Mouse (Mus musculus) right cerebral cortex, postnatal 25 days (tissue): ENCODE measurements at regions not wholly inside any gene's neighbourhood (a gene's known extent, or its start where the extent isn't known, plus 50 kb on each side); places are given as distances from the start of the nearest gene placed in this dataset.
"Not testable (repeated sequence)": the region's sequence is repeated elsewhere in the genome, so short reads cannot be mapped to it uniquely, and the experiment has no call there.

ENCODE experiments used
- DNase-seq: peaks from one replicate; pipeline ENCODE4 v3.0.0; 2022

DNA sequence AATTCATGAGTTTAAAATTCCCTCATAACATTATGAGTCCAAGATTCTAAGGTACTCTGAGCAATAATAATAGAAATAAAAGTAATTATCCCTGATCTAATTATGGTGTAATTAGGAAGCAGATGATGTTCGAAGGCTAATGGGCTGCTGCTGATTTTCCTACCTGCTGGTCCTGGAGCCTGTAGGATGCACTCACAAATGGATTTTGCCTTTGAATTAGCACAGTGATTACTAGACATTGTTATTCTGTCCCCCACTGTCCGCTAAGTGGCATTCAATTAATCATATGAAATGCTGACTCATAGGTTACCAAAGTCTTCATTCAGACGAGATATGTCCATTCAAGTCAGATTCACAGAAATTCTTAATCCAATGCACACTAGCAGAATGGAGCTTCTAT, 246.0 kb upstream of the Klf6 start:
- DNase-seq: no peak

DNA sequence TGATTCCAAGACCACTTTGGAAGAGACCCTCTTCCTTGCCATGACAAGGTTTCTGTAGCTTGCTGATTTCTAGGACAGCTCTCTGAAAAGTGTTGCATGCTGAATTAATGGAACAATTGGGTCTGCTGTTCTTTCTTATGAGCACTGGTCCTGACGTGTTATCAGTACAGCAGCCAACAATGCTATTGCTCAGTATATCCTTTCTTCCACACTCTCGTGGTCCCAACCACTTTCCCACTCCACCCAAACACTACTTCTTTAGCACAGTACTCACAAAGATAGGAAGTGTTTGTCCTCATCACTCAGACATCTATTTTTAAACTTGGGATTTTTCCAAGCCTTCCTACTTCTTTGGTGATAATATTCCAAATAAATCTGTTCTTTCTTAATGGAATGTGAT, 233.2 kb upstream of the Klf6 start:
- DNase-seq: no peak

DNA sequence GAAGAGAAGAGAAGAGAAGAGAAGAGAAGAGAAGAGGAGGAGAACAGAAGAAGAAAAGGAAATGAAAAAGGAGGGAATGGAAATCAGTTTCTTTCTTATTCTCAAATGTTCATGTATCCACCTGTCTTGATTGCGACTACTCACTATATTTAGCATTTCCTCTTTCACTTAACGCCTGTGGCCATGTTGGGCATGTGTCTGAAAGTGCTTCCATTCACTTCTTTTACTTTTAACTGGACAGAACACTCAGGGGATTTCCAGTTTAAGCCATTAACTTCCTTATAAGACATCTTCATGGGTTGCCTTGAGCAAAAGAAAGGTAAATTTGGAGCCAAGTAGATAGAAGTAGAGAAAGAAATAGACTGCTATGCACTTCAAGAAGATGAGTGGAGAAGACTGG, 226.3 kb upstream of the Klf6 start:
- no peak for DNase-seq

DNA sequence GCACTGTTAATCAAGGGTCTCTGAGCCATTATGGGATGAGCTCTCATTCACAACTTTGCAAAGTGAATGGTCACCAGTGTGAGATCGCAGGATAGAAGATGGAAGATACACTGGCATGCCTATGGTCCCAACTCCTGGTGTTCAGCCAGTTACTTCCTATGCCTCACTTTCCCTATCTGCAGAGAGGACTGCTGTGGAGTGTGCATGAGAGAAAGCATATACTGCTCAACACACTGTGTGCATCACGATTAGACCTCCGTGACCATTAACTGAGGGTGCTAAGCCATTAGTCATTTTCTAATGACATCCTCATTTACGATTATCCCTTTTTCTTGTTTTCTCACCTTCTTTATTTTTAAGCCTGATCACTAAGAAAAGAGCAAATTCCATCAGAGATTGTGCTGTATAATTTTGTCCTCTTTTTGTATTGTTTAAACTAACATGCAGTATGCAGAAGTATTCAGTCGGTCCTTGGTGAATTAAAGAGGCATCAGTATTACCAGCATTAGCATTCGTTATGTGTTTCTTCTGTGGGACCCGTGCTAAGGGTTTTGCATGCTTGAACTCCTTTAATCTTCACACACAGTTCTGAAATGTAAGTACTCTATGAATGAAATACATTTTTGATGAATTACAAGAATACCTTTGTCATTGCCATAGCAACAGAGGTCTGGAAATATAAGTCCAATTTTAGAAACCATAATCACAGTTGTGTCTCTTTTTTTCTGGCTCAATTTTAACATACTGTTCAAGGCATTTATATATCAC, 219.4 kb upstream of the Klf6 start:
- no peak for DNase-seq

DNA sequence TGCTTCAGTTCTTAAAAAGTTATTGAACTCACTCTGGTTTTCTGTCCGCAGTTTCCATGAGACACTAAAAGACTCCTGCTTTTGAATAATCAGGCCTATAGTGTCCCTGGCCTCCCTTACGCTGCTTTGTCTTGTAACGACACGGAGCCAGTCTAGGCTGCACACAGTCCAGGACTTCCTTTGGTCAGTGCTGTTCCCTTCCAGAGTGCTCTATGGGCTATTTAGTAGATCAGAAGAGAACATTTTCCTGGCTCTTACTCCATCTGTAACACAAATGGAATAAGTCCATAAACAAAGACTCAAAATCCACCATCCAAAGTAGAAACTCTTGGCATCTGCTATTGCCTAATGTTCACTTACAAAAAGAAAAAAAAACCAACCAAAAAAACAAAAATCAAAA, 213.0 kb upstream of the Klf6 start:
- no peak for DNase-seq

DNA sequence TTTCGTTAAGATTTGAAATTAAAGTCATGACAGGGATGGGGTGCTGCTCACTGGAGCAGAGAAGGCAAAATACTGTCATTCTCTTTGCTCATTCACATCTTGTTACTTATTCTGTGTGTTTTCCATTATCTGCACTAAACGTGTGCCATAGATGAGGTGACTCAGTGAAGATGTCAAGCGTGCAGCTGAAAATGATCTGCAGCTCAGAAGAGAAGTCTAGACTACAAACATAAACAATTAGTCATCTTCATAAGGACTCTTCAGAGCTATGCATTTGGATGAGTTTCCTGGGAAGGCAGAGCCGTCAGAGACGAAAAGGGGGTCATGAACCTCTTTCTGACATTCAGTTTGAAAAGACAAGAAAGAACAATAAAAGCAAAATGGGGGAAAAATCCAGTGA, 203.7 kb upstream of the Klf6 start:
- DNase-seq: no peak

DNA sequence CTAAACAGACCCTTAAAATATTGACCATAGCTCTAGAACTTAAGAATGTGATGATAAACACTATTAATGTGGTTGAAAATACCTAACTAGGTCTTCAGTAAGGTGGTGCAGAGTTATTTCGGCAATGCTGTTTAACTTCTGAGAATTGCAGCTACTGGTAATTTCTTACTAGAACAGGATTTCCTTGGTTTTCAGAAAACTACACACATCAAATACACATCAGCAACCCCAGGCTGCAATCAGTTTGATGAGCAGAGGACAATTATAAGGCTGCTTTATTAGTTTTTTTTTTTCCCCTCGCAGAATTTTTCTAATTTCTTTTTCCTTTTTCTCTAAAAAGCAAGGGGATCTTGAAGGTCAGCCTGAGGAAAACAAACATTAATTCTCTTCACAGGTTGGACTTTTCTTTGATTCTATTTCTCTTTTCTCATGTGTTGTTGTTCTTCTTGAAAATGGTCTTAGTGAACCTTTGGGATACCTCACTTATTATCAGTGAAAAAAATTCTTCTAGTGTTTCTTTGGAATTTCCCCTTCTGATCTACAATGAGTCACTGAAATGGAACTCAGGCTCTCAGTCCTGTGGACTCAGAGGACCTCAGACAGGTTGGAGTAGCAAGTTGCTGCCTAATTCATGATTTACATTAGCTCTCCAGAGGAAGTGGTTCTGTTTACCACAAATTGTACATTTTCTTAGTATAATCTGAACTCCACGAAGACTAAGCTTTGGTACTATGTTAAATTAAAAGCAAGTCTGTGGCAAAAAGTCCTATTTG, 194.9 kb upstream of the Klf6 start:
- DNase-seq: no peak

DNA sequence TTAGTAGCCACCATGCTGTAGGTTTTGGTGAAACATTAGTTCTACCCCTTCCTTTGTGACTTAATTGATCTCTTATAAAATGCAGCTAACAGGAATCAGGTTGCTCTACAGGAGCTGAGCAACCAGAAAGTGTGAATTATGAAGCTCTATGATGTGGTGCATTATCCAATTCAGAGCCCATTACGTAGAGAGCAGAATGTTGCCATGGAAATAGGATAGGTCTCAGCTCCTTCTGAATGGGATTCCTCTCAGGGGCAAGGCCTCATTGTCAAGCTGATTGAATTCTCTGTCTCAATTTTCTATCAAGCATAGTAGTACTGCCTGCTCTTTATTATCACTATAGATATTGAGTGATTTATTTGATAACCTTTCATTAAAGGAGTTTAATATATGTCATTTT, 185.6 kb upstream of the Klf6 start:
- DNase-seq: no peak

DNA sequence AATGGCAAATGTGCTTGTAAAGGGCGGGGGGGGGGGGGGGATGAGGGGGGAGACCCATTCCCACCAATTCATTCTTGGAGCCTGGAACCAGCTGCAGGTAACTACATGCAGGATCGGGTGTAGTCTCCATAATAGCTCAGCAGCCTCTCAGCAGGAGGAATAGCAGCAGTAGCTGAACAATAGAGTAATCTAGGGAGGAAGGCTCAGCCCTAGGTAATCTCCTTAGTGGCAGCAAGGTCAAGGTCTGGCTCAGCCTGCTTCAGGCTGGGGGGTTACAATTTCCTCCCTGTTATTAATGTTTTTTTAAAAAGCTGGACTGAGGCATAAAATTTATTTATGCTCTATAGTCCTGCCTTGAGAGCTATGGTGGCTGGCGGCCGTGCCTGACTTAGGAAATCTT, 171.2 kb upstream of the Klf6 start:
- DNase-seq: no peak

DNA sequence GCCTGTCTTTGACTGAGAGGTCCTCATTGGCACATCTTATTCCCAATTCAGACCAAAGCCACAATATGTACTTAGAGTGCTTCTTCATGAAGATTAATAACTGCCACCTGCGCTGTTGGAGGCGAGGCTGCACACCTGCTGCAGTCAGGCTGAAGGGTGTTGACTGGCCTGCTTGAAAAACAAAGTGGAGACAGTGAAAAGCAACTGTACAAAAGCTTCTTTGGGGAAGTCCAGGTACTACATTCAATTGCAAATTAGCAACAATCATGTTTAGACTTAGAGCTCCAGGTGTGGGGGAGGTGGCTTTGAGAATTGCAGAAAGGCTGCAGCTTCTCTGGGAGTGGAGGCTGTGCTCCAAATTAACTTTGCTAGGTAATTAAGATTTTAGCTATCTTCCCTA, 170.6 kb upstream of the Klf6 start:
- not testable (repeated sequence) for DNase-seq

DNA sequence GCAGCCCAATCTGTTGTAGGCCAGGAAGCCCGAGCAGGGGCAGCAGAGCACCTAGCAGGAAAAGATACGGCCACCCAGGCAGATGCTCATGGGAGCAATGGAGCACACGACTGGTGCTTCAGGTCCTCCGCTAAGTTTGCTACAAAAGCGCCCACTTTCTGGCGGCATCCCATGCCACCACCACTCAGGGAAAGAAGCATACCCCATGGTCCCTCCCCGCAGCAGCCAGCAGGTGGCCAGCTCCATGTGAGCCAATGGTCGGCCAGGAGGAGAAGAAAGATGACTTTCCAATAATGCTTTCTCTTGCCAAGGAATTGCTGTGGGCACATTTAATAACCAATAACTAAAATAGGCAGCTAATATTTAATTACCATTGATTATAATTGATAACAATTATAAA, 166.7 kb upstream of the Klf6 start:
- no peak for DNase-seq

DNA sequence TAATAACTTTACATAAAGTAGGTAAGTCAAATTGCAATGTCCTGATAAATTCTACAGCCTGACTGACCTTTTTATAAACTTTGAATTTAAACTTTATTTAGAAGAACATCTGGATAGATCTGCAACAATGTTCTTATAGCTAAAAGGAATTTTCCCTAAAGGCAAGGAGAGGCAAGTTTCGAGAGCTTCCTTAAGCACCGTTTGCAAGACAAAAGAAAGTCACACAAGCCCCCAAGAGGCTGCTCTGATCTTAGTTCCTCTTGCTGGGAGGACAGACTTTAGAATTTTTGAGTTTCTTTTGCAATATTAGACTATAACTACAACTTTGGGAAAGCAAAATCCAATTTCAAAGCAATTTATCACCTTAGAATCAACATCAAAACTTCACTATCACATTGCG, 165.7 kb upstream of the Klf6 start:
- not testable (repeated sequence) for DNase-seq

DNA sequence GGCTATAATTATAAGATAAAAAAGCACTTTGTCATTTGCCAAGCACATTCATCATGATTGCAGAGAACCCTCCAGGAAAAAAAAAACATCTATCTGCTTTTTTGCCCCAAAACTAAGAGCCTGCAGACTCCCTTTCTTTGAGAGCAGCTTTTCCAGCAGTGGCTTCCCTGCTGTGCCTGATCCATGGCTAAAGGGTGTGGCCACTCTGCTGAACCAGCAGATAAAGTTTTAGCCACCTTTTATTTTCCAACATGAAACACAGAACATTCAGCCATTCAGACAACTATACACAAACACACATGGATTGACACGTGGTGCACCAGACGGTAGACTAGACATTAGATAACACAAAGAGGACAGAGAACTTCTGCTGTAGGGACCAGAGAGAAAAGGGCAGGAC, 164.9 kb upstream of the Klf6 start:
- no peak for DNase-seq

DNA sequence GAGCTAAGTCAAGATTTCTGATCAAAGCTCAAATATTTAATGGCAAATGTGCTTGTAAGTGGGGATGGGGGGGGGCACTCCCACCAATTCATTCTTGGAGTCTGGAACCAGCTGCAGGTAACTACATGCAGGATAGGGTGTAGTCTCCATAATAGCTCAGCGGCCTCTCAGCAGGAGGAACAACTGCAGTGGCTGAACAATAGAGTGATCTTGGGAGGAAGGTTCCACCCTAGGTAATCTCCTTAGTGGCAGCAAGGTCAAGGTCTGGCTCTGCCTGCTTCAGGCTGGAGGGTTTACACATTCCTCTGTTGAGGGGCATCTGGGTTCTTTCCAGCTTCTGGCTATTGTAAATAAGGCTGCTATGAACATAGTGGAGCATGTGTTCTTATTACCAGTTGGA, 164.0 kb upstream of the Klf6 start:
- not testable (repeated sequence) for DNase-seq

DNA sequence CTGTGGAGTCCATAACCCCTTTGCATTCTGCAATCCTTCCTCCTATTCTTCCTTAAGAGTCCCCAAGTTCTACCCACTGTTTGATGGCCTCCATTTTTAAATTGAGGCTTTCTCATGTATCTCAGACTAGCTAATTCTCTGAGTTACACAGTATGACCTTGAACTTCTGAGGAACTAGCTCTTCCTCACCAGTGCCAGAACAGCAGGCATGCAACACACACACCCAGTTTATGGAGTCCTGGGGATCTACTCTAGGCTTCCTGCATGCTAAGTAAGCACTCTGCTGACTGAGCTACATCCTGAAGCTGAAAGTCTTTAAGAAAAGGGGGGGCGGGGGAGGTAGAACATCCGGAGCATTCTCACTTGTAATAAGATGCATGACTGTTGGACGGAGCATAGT, 159.2 kb upstream of the Klf6 start:
- no peak for DNase-seq

DNA sequence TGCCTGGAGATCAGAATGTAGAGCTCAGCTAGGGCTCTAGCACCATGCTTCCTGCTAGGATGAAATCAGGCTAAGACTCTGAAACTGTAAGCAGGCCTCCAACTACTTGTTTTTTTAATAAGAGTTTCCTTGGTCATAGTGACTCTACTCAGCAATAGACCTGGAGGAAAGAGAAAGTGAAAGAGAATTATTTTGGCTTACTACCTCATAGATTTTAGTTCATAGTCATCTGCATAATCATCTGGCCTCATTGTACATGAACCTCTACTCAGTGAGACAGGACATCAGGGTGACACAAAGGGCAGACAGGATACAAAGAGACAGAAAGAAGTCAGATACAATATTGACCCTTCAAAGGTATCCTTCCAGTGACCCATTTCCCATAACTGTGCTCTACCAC, 156.3 kb upstream of the Klf6 start:
- DNase-seq: no peak

DNA sequence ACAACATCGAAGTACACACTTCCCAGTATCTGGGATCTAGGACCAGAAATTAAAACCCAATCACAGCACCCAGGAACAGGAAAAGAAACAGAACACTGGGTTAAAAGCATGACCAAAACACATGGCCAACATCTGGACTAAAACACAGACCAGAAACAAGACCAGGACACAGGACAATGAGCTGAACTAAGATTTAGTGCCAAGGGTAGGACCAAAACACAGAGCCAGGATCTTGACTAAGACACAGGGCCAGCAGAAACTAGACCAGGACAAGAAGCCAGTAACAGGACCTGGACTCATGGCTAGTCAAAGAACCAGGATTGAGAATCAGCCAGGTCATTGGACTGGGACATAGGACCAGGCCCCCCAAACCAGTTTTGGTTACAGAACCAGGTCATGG, 149.6 kb upstream of the Klf6 start:
- DNase-seq: no peak

DNA sequence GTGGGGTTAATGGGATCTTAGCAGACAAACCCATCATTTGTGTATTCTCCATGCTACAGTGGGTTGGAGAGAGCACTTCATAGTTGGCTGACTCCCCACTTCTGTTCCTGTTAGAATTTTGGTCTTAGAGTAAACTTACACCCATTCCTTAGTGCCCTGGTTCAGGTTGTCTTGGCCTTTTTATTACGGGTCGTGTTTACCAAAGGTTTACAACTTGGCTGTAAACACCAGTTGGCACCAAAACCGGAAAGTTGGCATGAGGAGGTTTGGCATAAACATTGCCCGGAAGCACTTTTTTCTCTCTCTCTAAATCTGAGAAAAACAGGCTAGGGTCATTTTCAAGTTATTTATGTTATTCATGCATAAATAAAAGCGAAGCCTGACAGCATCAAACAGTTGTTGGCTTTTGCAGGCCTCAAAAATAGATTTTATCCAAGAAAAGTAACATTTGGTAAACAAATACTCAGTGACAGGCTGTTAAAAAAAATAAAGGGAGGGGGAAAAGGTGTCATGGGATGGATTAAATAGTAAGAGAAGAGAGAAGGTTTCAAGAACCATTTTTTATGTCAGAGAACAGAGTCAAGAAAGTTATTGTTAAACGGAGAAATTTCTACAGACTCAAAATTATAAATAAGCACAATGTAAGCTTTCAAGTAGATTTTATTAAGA, 148.0 kb upstream of the Klf6 start:
- DNase-seq: no peak

DNA sequence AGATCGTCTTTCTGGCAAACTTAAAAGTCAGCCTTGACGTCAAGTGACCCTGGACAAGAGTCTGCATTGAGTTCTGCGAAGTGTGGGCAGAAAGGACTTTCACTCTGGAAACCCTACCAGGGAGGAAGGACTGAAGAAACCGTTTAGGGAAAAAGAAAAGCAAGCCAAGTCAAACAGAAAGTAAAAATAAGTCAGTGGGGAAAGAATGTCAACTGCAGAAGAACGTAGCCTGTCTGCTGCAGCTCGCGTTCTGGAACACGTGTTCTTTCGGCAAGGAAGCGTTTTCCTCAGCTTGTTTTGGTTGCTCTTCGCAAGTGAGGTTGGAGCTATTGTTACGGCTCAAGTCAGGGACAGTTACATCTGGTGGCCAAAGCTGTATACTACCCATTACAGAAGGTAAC, 147.1 kb upstream of the Klf6 start:
- DNase-seq: no peak

DNA sequence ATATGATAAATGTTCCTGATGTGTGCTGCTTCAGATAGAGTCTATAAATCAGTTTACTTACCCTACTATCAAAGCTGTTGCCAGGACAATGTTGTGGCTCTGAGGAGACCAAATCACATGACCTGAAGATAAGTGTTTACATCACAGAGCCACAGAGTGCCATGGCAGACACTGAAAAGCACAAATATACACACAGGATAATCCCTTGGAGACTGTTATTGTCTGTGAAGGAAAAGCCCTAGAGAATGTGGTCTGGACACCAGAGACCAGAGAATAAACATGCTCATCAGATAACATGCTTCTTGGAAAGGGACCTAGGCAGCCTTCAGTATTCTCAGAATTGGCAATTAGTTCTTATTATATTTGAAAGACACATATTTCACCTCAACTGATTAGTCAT, 146.5 kb upstream of the Klf6 start:
- no peak for DNase-seq

DNA sequence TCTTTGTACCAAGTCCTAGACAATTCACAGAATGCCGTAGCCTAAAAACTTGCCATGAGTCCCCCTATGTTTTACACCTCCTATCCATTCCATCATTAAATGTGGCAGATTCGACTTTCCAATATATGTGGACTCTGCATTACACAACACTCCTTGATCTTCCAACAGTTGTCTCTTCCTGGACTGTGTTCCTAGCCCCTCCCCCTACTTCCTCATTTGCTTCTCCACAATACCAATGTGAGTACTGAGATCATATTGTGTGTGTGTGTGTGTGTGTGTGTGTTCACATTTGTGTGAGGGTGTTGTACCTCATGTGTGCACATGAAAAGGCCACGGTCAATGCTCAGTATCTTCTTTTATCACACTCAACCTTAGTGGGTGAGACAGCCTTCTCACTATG, 144.5 kb upstream of the Klf6 start:
- no peak for DNase-seq

DNA sequence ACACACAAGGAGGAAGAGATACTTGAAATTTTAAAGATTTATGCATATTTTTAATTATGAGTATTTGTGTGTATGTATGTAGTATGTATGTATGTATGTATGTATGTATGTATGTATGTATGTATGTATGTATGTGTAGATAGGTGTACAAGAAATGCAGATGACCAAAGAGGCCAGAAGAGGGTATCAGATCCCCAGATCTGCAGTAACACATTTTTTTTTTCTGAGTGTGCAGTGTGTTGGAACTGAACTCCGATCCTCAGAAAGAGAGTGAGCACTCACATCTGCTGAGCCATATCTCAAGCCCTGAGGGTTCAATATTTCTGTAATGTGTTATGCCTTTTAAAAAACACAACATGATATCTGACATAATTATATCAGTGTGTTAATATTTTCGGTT, 138.0 kb upstream of the Klf6 start:
- DNase-seq: no peak

DNA sequence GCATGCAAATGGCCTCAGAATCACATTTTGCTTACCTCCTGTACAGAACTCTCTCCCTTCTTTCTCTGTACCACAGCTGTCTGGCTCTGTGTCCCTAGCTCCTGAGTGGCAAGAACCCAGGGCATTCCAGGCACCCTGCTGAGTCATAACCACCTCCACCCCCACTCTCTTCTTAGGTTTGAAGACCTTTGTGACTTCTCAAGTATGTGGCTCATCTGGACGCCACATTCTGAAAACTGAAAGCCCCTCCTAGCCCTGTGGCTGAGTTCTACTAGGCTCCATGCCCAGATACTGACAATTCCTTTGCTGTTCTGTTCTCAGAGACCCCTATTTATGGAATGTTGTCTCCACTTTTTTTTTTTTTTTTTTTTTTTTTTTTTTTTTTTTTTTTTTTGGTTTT, 136.9 kb upstream of the Klf6 start:
- DNase-seq: no peak

DNA sequence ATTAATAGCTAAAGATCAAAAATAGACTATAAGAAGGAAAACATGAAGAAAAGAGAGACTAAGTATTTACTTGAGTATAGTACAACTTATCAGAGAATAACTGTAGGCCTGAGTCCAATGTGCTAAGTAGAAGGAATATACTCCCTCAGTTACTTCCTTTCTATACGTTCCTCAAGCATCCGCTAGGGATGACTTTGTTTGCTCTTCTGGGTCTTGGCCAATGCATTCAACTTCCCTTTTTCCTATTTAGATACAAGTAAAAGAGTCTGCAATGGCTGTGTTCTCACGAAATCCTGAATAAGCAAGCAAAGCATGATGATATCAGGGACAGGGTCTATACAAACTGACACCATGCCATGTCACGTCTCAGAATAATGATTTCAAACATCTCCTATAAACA, 135.3 kb upstream of the Klf6 start:
- no peak for DNase-seq
